Mouse (Mus musculus) adrenal gland, adult 2 months (tissue): ENCODE measurements around the gene Gm49405. TPM values are rescaled to one million over a fixed set of nuclear protein-coding genes. Genes with fewer than 3 reads are reported as not detected.

Experiments
- DNase-seq: peaks from one replicate; pipeline ENCODE4 v3.0.0; 2021
- polyA plus RNA-seq: library from polyadenylated mRNA; depleted of rRNA; stranded (reverse); fragments of >200 nt; gene quantifications from 2 replicates; pipeline ENCODE4 v1.2.3, GENCODE M21; 2012
- total RNA-seq, 2 experiments: library from RNA; stranded (reverse); gene quantifications; 2 replicates each; pipeline ENCODE4 v1.2.3; 2021

Gene Gm49405
- total and polyA plus RNA-seq, 3 experiments: 0.55 to 2.0 (median 0.69) TPM

DNA sequence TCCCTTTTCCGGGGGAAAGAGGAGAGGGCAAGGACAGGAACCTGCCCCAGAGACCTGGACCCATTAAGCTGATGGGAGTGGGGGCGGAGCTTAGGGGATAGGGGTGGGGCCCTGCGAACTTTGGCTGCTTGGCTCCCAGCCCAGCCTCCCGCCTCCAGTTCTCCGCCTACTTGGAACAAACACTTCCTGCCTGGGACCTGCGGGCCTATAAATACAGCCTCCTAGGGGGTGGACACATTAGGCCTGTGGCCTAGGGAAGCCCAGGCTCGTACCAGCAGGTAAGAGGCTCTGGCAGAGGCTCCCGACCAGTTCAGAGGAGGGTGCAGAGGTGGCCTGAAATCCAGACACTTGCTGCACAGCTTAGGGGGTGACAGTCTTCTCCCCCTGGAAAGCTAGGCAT is 14.1 kb upstream of the Gm49405 start, which contains the start of gene Acy3:
Gene Acy3 (plus strand): TSS at position 237 of the 400 bp plus-strand sequence.
- peak; percentile 92 for DNase-seq

DNA sequence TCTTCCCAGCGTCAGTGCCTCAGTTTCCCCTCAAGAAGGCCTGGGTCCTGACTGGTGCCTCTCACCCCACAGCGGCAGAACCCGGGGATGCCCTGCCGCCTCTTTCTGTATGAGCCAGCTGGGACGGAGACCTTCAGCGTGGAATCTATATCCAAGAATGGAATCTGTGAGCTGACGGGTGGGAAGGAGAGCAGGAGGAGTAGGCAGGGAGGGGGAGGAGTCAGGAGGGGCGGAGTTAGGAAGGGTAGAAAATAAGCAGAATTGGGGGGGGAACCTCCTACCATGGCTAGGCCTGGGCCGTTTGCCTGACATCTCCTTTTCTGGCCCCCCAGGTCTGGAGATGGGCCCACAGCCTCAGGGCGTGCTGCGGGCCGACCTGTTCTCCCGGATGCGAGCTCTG is 12.4 kb upstream of the Gm49405 start:
- DNase-seq: no peak

DNA sequence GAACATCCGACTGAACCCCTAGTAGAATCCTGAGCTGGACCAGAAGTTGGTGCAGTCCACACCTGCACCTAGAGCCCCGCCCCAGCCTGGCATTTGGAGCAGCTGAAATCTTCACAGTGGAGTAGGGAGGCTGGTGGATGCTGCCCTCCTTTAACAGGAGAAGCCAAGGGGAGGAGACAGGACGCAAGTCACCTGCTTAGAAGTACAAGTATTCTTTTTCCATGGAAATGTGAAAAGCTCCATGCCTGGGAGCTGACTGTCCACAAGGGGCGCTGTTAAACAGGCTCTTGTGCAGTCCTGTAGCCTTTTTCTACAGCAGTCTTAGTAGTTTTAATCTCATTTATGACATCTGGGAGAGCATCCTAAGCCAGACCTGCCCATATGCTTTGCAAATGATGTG is 11.7 kb upstream of the Gm49405 start:
- no peak for DNase-seq

GRCm38 (mm10) chr19:3990804-3991203 is 9.6 kb upstream of the Gm49405 start:
- DNase-seq: no peak

DNA sequence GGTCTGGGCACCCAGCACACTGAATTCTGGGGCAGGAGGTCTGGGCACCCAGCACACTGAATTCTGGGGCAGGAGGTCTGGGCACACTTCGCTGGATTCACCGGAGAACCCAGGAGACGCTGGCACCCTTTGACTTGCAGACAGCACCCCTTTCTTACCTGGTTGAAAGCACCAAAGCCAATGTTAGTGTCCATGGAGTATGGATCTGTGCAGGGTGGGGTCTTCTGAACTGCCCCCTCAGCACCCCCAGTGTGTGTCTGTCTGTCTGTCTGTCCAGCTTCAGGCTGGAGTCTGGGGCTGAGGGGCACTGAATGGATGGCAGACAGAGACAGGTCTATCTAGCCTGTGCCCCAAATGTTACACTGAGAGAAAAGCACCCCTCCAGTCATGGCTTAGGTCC is 8.9 kb upstream of the Gm49405 start:
- no peak for DNase-seq

DNA sequence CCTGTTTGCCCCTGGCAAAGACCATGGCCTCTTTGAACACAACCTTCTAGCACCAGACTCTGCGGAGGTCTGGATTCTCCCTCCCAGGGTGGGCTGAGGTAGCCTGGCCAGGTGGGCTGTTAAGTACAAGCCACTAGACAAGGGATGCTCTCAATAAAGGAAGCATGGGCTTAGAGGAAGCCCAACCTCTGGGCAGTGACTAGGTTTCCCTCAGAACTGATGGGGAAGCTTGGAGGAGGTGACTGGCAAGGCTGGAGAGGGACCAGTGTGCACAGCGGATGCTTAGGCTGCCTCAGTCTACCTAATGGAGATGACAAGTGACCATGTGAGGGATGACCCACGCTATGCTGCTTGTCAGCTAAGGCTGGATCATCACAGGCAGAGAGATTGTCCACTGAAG is 8.5 kb upstream of the Gm49405 start:
- no peak for DNase-seq

DNA sequence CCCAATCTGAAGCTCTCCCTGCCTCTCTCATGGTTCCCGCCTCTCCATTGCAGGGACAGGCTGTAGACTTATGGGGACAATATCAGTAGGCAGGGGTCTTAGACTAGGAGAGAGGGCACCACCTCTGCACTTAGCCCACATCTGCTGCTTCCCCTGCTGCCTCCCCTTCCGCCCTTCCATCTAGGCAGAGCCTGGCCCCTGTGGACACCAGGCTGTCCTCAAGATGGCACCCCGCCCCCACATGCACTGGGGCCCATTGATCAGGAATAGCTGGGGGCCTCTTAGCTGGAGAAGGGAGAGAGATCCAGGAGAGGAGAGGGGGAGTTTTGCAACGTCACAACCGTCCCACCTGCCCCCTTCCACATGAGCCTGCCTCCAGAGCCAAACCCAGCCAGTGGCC is 8.0 kb upstream of the Gm49405 start, which contains the start of gene Tbx10:
Gene Tbx10 (plus strand): TSS at position 337 of the 400 bp plus-strand sequence.
- DNase-seq: no peak

DNA sequence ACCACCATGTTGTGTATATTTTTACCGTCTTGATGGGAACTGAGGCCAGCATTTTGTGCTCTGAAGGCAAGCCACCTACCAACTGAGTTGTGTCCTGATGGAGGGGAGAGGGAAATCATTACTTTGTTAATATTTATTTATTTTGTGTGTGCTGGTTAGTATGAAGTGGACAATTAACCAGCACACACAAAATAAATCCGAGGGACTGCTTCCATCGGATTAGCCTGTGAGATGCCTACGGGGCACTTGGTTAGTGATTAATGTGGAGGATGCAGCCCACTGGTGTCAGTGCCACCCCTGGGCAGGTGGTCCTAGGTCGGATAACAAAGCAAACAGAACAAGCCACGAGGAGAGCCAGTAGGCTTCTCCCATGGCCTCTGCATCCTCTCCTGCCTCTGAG is 5.5 kb upstream of the Gm49405 start:
- DNase-seq: no peak

DNA sequence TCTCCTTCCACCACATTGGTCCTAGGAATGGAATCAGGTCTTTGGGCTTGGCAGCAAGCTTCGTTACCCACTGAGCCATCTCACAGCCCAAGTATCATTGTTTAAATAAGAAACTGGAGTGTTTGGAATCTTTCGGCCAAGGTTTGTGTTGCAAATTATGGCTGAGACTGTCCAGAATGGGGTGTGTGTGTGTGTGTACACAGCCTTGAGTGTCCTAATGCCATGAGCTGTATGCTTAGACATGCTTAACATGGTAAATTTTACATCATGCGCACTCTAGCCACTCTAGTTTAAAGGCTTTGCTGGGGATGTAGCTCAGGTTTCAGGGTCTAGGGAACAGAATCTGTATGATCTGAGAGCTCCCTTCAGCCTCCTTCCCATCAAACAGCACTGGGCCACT is 4.9 kb upstream of the Gm49405 start:
- no peak for DNase-seq

- DNase-seq: no peak
Measured at GRCm38 (mm10) chr19:3996106-3996505, 4.3 kb upstream of the Gm49405 start.

- DNase-seq: no peak
Measured at GRCm38 (mm10) chr19:3996747-3997146, 3.7 kb upstream of the Gm49405 start.

DNA sequence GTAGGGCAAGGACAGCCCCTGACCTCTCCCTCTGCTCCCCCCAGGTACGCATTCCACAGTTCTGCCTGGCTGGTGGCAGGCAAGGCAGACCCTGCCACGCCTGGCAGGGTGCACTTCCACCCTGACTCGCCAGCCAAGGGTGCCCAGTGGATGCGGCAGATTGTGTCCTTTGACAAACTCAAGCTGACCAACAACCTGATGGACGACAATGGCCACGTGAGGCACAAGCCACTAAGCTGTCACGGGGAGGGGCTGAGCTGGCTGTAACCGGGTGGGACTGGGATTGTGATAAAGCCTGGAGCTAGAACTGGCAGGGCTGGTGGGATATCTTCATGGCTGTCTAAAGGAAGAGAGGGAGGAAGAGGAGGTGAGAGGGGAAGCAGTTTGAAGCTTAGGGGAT is 3.2 kb upstream of the Gm49405 start:
- DNase-seq: no peak

DNA sequence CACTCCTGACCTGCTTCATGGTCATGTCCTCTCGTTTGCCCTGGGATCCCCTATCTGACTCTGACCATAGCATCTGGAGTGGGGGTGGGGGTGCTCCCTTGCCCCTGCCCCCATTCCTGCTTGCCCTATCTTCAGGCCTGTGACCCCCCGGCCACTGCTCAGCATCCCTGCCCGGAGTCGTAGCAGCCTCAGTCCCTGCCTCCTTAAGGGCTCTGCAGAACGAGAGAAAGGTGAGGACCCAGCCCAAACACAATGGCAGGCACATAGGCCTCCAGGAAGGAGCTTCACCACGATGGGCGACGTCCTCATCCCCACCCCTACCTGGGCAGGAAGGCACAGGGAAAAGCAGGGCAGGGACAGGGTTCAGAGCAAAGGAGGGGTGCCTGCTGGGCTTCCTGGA is 2.1 kb upstream of the Gm49405 start:
- no peak for DNase-seq

GRCm38 (mm10) chr19:3999121-3999730 is 1.2 kb upstream of the Gm49405 start:
- no peak for DNase-seq

GRCm38 (mm10) chr19:4000949-4001525 is 611 bp downstream of the Gm49405 start:
- no peak for DNase-seq

DNA sequence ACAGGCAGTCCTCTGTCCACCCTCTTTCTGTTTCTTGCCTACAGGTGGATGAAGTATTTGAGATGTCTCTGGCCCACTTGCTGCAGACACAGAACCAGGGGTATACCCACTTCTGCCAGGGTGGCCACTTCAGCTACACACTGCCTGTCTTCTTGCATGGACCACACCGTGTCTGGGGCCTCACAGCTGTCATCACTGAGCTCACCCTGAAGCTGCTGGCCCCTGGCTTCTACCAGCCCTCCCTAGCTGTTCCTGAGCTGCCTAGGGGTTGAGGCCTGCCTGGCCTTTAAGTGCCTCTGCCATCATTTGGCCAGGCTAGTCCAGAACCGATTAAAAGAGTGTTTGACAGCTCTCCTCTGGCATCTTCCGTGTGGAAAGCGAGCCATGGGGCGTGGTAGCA is 1.3 kb downstream of the Gm49405 start:
- no peak for DNase-seq

- no peak for DNase-seq
Measured at GRCm38 (mm10) chr19:4003112-4003511, 2.7 kb downstream of the Gm49405 start, which contains the start of gene Doc2g. Gene Doc2g, plus strand, starts transcription at chr19:4003313.

- DNase-seq: no peak
Measured at GRCm38 (mm10) chr19:4003641-4004040, 3.2 kb downstream of the Gm49405 start.

DNA sequence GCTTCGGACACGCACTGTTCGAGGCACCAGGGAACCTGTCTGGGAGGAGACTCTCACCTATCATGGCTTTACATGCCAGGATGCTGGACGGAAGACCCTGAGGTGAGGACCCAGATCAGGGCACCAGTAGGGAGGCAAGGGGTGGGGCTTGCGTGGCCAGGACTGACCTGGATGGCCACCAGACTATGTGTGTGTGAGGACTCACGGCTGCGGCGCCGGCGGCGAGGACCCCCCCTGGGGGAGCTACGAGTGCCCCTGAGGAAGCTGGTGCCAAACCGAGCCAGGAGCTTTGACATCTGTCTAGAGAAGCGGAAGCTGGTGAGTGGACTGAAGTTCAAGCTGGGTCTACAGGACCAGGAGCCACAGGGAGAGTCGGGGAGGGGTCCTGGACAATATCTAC is 3.9 kb downstream of the Gm49405 start:
- DNase-seq: no peak

DNA sequence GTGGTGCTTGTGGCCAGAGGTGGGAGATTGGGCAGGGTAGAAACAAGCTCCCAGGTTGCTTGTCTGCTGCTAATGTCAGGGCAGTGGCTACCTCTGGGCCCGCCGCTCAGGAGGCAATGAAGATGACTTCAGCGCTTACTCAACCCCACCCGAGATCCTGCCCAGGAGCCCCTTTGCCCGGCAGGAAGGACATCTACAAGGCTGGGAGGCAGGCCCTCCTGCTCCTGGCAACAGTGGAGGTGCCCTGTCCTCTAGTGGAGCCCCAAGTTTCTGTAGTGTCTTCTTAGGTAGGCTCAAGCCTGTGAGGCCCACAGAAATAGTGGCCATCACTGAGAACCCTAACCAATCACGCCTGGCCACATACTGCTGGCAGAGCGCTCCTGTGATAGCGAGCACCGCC is 4.7 kb downstream of the Gm49405 start:
- DNase-seq: no peak

DNA sequence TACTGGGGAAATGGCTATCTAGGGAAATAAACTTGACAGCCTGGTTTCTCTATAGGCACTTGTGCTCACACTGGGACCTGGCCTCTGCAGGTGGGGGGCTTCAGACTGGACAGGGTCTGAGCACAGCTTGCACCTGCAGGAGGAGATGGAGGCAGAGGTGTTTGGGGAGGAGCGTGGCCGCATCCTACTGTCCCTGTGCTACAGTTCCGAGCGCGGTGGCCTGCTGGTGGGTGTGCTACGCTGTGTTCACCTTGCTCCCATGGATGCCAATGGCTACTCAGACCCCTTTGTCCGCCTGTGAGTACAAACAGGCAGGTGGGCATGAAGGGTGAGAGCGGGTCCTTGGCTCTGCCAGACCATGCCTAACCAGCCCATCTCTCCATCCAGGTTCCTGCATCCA is 5.5 kb downstream of the Gm49405 start:
- no peak for DNase-seq

GRCm38 (mm10) chr19:4011086-4011485 is 10.7 kb downstream of the Gm49405 start:
- DNase-seq: no peak

GRCm38 (mm10) chr19:4012432-4013022 is 12.1 kb downstream of the Gm49405 start, which contains the start of gene Ndufv1:
Gene Ndufv1, minus strand, starts transcription at chr19:4012806.
- peak; percentile 98 for DNase-seq

DNA sequence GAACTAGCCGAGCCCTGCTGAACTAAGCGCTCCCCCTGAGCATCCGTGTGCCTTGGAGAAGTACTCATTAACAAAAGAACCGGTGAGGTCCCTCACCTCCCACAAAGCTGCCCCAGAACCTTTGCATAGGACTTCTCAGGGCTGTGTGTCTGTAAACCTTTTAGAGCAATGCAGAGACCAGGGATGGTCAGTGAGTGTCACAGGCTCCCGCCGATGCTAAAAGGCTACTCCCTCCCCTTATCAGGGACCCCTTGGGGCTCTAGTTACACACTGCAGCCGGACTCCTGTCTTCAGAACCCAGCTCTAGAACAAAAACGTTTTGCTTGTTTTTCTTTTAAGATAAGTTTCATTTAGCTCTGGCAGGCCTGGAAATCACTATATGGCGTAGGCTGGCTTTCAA is 12.6 kb downstream of the Gm49405 start:
- no peak for DNase-seq
